Mouse (Mus musculus) frontal cortex, adult 2 months (tissue): ENCODE results near the gene Mnt. TPM values are rescaled to one million over a fixed set of nuclear protein-coding genes. Genes with fewer than 3 reads are reported as not detected.
"Not testable (repeated sequence)": the region's sequence is repeated elsewhere in the genome, so short reads cannot be mapped to it uniquely, and the experiment has no call there.

Experiments used
- DNase-seq, 2 experiments: peaks; one replicate each; pipeline ENCODE4 v3.0.0; 2022; ENCODE audit warnings: low spot score in 1 of 2; ENCODE audit errors: extremely low spot score in 1 of 2
- polyA plus RNA-seq: library from polyadenylated mRNA; depleted of rRNA; stranded (reverse); fragments of >200 nt; gene quantifications from 2 replicates; pipeline ENCODE4 v1.2.3, GENCODE M21; 2012; rRNA removed

The Mnt gene
- polyA plus RNA-seq: 18.2 and 20.8 TPM in 2 replicates

DNA sequence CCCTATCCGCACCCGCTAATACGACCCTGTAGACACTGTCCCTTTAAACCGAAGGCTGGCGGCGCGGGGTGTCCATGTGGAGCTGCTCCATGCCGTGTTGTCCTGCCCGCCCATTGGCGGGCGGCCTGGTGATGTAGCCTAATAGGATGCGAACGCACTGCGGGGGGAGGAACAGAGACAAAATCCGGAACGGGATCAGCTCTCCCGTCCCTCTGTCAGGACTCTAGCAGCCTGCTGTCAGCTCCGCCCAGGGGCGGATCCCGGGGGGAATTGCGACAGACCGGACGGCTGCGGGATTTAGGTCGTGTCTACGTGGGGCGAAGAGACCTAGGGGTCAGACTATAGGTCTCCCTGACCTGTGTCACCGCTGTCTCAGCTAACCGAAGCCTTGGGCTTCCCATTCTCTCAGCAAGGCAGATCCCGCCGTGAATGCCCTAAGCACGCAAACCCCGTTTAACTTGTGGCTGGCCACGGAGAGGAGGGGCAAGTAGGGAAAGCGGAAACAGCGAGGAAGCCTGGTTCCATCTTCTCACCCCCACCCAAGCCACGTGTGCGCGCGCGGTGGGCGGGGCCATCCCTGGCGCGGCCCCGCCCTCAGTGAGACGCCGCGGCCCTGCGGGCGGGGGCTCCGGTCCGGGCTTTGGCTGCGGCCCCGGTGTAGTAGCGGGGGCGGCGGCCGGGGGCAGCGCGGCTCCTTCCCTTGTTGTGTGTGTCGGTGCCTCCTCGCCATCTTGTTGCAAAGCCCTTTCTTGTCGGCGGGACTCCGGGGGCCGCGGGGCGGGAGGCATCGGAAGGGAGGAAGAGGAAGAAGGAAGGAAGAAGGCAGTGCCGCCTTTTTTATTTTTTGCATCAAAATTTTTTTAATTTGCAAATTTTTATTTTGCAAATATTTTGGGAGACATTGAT lies at the start of gene Mnt:
Mnt (plus strand) TSS at position 665 of the 906 bp plus-strand sequence.
- peak; percentile 99 for DNase-seq

DNA sequence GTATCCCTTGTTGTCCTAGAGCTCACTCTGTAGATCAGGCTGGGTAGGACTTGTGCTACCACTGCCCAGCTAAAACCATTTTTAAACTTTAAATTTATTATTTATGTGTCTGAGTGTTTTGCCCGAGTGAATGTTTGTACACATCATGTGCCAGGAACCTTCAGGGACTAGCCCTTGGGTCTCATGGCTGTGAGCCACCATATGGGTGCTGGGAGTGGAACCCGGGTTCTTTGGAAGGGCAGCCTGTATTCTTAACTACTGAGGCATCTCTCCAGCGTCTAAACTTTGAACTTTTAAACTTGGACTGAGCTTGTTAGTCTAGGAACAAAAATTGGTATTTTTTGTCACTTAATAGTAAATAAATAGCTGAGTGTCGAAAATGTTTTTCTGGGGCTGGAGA lies 37.8 kb upstream of the Mnt start:
- DNase-seq: no peak

DNA sequence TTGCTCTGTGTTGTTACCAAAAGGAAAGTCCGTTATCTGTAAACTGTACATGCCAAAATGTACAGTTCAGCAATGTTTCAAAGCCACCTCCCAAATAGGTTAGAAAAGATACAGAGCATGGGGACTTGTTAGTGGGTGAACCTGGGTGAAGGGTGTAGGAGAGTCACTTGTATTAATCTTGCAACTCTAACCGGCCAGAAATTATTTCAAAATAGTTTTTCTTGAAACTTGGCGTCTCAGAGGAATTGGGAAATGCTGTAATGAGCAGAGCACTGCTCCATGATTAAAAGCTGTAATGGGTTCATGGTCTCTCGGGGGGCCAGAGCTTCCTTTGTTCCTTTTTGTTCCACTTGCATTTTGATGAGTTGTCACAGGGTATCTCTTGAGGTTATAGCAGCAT lies 30.1 kb upstream of the Mnt start:
- no peak for DNase-seq

DNA sequence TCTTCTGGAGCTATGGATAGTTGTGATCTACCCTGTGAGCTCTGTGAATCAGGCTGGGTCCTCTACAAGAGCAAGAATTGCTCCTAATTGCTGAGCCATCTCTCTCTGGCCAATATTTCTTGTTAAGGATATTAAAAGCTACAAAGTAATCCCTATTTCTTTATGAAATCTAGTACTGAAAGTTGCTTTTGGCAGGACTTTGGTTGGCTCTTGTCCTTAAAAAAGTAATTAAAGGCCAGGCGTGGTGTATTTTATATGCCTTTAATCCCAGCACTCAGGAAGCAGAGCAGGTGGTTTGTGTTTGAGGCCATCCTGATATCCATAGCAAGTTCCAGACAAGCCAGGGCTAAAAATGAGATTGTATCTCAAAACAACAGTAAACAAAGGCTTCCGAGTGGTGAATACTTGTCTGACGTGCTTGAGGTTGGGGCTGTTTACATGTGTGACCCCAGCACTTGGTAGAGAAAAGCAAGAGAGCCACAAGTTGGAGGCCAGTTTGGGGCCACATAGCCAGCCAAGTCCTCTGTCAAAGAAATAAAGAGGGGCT lies 26.6 kb upstream of the Mnt start:
- DNase-seq: no peak

DNA sequence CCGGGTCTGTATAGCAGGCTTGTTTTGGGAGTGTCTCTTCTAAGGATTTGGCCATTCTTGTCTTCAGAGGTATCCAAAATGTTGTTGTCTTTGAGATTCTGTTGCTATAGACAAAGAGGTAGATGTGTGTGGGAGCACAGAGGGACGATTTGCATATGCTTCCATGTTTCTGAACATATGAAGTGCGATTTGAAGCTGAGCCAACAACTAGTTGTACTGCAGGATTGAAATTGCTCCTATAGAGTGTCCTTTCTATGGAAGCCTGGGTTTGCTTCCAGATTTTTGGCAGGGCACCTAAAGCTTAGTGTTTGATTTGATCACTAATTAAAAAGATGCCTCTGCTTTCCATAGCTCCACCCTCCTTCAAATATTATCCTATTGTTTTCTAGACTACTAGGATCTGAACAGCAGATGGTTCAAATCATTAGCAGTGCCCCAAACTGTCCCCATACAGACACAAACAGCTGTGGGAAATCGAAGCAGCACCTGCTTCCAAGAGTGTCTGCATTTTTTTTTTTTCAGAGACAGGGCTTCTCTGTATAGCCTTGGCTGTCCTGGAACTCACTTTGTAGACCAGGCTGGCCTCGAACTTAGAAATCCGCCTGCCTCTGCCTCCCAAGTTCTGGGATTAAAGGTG lies 23.4 kb upstream of the Mnt start:
- peak in 1 of 2 experiments; percentile 26 for DNase-seq

DNA sequence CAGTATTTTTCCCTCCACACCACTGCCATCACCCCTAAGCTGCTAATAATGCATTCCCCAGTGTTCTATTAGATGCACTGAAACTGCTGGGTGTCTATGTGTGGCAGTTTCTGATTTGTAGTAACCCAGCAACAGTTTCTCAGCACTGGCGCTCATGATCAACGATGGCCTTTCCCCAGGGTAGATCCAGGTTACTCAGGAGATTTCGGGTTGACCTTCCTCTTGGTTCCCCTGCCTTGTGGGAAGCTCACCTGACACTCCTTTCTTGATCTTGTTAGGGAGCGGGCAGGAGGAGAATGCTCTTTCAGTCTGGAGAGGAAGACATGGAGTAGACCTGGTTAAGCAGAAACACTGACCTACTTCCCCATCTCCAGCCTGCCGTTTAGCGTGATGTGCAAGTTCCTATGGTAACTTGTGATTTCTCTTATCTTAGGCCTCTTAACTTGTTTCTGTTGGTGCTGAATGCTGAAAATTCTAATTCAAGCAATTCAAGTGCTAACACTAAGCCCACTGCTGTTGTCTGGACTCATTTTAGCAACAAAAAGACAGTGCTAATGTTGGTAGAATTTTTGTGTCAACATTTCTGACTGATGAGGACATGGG lies 22.4 kb upstream of the Mnt start:
- DNase-seq: peak in 1 of 2 experiments; percentile 17

DNA sequence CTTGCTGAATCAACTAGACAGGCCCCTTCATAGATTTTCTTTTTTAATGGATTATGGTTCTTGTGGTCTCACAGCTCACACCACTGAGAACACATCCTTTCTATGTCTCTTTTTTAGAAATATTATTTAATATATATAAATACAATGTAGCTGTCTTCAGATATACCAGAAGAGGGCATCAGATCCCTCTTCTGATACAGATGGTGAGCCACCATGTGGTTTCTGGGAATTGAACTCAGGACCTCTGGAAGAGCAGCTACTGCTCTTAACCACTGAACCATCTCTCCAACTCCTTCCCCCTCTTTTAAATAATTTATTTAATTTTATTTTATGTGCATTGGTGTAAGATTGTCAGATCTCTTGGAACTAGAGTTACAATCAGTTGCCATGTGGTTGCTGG lies 20.6 kb upstream of the Mnt start:
- DNase-seq: no peak

DNA sequence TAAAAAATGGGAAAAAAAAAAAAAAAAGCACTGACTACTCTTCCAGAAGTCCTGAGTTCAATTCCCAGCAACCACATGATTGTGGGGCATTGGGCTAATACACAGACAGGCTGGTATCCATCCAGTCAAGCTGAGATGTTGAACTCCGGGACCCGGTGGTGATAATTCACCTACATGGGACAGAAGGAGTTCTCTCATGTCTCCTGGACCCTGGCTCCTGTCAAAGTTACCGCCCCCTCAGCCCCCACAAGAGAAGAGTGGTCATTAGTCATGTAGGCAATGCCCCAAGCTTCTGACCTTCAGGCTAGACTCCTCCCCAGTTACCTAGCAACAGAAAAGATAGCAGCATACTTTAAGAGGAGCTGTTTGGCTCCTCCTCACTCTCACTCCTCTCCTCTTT lies 19.7 kb upstream of the Mnt start:
- DNase-seq: not testable (repeated sequence)

DNA sequence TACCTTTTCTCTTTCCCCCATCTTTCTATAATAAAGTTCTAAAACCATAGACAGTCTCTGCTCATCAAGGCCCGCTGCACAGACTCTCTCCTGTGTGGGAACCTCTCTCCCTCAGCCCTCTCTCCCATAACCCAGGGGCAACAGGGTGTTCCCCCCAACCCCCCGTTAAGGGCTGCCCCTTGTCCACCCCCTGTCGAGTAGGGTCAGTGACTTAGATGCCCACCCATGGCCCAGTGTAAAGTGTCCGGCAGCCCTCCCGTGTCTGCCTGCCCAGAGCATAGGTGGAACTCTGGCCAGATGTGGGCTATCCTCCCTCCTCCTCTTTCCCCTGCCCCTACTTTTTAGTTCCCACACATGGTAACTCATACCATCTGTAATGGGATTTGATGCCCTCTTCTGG lies 19.2 kb upstream of the Mnt start:
- no peak for DNase-seq

DNA sequence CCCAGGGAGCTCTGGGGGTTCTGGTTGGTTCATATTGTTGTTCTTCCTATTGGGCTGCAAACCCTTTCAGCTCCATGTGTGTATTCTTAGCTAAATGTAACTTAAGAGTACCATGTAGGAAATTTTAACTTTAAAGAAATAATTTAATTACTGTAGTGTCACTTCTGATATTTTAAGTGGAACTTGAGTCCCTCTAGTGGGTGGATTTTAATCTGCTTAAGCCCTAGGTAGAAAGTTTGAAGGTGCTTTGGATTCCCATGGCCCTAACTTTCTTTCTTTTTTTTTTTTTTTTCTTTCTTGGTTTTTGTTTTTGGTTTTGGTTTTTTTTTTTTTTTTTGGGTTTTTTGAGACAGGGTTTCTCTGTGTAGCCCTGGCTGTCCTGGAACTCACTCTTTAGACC lies 14.9 kb upstream of the Mnt start:
- DNase-seq: no peak

DNA sequence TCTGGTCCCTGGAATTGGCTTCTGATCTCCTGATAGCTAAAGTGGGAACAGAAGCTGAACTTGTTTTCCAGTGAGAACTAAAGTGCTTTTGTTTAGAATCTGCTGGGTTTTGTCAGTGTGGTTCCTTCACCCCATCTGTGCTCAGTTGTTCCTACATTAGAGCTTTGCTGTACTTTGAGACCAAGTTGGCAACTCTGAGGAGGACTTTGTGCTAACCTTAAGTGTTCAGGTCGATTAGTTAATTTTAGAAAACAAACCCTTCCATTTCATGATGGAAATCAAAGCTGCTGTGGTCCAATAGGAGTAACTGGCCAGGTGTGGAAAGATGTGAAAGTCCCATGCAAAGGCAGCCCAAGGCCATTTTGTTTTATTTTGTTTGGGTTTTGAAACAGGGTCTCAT lies 9.8 kb upstream of the Mnt start:
- DNase-seq: no peak

DNA sequence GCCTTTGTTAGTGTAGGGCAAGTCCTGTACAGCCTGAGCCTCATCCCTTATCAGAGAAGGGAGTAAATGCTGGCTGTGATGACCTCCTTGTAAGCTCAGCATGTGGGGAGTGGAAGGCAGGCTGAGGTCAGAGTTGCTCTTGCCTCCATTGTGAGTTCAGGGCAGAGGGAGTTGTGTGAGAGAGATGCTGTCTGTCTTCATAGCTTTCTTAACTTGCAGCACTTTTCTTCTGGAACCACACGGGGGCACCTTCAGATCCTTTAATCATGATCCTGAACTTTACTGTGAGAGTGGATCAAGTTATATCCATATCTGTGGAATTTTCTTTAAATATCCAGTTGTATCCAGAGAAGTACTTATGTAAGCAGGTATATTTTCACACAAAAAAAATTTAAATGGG lies 9.3 kb upstream of the Mnt start:
- peak in 1 of 2 experiments; percentile 69 for DNase-seq

DNA sequence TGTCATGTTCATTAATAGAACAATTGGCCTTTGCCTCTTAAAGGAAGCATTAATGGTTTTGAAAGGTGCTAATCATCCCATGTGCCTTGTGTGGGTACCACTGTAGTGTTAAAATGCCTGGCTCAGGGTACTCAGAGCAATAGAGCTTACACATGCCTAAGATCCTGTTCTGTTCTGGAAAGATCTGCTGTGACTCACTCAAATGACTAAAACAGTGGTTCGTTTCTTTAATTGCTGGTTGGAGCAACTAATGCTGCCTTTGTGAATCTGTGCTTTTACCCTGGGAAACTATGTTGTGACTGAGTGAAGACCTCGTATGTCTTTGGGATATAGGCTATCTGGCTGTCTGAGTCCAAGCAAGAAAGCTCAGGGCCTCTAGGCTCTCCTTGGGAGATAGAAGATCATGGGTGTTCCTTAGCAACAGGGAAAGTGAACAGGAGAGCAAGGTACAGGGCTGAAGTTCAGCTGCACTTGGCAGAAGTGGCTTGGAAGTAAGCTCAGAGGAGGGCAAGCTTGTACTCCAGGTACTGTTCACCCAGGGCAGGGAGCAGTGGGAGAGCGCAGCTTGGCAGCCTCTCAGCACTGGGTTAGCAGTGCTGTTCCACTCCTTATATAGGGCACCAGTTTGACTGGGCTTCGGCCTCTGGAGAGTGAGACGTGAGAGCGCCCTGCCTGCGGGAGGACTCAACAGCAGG lies 7.8 kb upstream of the Mnt start:
- no peak for DNase-seq

DNA sequence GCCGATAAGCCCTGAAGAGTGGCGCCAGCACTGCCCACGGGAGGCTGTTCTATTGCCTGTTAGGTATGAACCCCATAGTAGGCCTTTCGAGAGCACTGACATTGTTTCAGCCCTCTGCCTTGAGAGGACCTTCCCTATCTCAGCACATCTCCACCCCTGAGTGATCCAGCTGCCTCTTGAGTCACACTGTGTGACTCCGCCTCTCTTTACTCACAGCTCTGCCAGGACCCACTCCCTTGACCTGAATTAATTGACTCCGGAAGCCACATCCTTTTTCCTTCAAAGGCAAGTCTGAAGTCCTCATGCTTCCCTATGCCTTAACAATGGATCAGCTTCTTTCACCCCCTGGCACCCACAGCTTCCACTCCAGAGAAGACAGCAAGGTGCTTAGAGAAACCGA lies 4.6 kb upstream of the Mnt start:
- no peak for DNase-seq

DNA sequence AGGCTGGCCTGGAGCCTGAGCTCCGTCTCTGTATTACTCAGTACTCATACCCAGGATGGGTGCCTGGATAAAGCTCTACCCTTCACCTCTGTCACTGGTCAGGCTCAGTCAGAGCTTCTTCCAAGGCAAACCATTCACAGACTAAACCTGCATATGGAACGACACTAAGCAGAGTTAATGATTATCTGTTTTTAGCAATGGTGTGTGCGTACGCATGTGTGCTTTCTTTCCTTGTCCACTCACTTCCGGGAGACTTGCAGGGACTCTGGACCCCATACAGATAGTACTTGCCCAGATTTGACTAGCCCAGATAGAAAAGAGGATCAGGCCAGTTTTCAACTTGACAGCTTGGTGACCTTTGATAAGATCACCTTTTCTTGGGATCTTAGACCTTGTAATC lies 4.0 kb upstream of the Mnt start:
- DNase-seq: no peak

DNA sequence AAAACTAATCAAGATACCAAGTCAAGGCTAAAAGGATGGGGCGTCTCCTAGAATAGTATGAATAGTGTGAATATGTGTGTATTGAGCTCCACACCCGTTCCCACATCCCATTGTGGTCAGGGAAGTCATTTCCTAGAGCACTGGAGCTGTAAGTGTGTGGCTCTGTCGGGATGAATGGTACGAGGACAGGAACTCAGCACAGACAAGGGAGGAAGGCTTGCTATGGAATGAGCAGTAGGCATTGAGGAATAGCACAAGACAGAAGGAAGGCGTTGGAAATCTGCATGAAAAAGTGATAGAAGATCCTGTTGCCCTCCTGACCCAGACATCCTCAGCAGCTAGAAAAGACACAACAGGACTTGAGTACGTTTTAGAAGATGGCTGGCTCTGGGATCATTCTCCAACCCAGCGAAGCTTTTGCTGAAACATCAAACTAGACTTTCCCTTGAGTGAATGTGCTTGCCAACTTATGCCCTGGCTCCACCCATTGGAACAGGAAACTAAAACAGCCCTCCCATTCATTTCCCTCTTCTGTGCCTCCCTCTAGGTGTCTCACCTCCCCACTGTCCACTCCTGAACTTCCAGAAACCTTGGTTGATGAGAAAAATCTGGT lies 2.8 kb upstream of the Mnt start:
- no peak for DNase-seq

DNA sequence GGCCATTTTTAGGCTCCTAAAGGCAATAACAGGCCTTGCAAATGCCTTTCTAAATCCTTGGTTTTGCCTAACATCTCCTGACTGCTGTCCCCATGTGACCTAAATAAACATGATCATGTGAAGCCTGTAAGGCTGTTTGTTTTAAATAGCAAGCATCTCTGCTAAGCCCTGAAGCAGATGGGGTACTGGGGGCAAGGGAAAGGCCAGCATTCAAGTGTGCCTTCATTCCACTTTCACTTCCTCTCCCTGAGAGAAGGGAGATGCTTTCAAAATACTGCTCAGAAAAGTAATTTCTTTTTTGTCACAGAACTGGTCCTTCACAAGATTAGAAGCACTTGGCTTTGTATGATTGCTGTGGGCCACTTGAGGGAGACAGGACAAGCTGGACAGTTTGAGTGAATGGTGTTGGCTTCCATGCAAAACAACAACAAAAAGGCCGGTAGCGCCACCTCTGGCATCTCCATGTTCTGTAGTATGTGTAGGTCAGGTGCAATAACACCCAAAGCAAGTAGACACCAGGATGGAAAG lies 2.3 kb upstream of the Mnt start:
- no peak for DNase-seq

DNA sequence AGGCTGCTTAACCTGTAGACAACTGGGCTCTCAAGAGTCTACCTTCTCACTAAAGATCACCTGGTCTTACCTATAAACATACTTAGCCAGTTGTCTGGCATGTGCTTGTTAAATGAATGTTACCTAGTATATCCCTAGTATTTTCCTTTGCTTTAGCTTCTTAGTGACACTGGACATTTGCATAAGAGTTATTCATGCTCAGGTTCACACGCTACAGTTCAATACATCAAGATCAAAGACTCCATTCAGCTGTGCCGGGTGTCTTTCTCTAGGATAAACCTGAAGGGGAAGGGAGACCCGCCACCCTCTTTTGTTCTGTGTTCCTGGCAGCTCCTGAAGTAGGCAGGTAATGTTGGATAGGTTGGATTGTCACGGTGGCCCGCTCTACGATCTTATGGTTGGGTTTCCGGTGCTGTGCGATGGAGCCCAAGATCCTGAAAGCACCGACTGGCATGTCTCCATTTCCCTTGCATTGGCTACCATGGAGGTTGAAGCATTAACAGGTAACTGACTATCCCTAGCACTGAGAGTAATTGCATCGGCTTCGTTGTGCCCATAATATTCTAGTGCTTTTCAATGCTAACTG lies 1.7 kb upstream of the Mnt start:
- DNase-seq: no peak

DNA sequence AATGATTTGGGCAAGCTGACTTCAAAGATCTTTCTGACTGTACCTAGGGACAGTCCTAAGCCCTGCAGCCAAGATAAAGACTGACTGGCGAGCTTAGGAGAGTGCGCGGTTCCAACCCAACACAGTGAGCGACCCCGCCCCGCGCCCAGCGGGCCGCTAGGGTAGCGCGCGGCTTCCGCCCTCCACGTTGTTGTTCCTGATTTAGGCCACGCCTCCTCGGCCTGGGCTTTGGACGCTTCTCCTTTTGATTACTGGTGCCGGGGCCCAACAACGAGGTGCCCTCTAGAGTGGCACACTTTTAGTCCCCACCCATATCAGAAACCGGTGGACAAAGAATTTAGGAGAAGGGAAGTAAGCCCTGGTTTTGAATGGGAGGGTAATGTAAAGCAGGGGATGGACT lies 908 bp upstream of the Mnt start:
- peak; percentile 64 to 68 for DNase-seq

DNA sequence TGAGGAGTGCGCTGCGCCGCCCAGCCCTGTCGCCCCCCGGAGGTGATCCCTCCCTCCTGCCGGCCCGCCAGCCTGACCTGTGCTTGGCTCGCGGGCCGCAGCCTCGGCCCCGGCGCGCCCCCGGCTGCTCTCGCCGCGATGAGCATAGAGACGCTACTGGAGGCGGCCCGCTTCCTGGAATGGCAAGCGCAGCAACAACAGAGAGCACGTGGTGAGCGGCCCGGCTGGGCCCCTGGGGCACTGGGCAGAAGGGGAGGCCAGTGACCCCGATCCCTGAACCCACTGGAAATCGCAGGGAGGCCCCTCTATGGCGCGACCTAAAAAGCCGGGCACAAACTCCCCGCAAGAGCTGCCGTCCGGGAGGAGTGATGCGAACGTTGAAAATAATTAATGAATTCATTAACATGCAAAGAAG lies 478 bp downstream of the Mnt start:
- DNase-seq: no peak
